Mouse (Mus musculus) c-Kit-positive CD71-positive TER-119-negative erythroid progenitor cells, embryonic 14.5 days (primary cell): ENCODE data around the gene Klhl30.

ENCODE experiments used
- DNase-seq: peaks from one replicate; pipeline ENCODE4 v3.0.0-alpha.2; 2013; ENCODE audit warnings: low read depth

Klhl30 gene

GRCm38 (mm10) chr1:91364822-91365644 is 14.2 kb downstream of the Klhl30 start:
- no peak for DNase-seq

DNA sequence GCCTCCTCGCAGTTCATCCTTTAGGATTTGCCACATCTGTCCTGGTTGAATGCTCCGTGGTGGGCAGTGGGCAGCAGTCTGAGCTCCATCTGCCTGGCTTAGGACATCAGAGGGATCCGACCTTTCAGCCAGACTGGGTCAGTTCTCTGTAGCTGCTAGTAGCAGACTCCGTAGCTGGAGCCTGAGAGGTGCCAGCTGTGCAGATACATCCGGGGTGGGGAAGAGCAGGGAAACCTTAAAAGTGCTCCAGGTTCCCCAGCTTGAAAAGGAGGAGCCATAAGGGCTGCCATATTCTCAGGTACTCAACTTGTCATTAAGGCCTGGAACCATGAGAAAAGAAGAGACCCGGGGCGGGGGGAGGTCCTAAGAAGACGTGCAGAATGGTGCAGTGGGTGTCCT is 15.0 kb downstream of the Klhl30 start:
- no peak for DNase-seq

GRCm38 (mm10) chr1:91366215-91367108 is 15.6 kb downstream of the Klhl30 start, which contains the start of gene Erfe:
Gene Erfe, plus strand, starts transcription at chr1:91366430.
- peak; percentile 69 for DNase-seq

- no peak for DNase-seq
Observed at GRCm38 (mm10) chr1:91367295-91367694, 16.5 kb downstream of the Klhl30 start.

DNA sequence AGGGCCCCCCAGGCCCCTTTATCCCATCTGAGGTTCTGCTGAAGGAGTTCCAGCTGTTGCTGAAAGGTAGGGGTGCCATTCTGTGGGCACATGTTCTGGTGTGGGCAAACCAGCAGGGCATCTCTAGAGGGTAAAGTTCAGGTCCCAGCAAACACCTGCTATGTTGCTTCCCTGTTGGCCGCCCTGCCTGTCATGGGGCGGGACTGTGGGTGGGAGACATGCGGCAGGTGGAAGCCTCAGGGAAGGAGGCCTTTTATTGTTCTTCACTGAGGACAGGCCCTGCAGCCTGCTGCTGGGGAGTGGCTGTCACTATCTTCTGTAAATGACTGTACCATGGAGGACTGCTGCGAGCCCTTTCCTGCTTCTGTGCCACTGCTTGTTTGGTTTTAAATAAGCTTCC is 18.6 kb downstream of the Klhl30 start:
- DNase-seq: no peak

- no peak for DNase-seq
Observed at GRCm38 (mm10) chr1:91370055-91370454, 19.2 kb downstream of the Klhl30 start.

DNA sequence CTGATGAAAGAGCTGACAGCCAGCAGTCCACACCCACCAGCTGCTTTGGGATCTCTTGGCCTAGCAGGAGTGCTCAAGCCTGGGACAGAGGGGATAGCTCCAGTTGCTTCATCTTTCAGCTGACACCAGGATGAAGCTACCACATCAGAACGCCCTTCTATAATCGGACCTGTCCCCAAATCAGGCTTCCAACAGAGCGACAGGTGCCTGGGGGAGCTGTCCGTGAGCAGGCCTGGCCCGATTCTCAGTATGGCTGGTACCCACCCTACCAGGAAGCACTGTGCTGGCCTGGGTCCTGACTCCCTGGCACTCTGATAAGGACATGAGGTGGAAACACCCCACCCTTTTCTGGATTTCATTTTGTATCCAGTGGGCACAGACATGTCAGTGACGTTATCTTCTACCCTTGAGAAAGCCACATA is 22.6 kb downstream of the Klhl30 start:
- peak; percentile 86 for DNase-seq

- peak; percentile 76 for DNase-seq
Observed at GRCm38 (mm10) chr1:91380453-91381090, 29.8 kb downstream of the Klhl30 start.

- DNase-seq: no peak
Observed at GRCm38 (mm10) chr1:91381091-91381471, 30.3 kb downstream of the Klhl30 start.

DNA sequence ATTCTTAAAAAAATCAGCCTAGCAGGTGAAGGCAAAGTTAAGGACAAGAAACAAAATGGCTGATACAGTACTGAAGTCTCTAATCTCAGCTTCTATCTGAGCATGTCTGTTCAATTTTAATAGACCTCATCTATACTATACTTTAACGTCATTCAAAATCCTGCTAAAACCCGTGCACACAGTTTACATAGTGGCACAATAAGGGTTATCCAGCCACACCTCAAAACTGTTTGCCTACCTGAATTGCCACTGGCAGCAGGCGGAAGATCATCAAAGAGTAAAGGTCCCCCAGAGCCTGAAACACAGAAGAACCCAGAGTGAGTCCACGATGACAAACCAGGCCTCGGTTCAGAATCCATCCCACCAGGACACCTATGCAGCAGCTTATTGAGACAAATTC is 39.6 kb downstream of the Klhl30 start:
- DNase-seq: no peak

DNA sequence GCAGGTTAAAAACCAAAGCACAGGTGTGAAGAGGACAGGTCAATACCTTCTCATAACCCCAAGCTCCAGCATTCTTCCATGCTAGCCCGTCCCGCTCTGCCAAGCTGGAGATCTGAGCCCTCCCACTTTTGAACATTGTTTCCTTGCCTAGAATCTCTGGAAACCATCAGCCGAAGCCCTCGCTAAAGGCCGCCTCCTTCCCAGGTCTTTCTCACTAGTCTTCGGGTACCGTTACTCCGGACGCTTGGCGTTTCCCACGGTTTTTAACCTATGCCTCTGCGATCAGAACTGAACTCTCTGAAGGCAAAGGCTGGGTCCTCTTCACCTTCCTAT is 47.1 kb downstream of the Klhl30 start:
- DNase-seq: no peak

DNA sequence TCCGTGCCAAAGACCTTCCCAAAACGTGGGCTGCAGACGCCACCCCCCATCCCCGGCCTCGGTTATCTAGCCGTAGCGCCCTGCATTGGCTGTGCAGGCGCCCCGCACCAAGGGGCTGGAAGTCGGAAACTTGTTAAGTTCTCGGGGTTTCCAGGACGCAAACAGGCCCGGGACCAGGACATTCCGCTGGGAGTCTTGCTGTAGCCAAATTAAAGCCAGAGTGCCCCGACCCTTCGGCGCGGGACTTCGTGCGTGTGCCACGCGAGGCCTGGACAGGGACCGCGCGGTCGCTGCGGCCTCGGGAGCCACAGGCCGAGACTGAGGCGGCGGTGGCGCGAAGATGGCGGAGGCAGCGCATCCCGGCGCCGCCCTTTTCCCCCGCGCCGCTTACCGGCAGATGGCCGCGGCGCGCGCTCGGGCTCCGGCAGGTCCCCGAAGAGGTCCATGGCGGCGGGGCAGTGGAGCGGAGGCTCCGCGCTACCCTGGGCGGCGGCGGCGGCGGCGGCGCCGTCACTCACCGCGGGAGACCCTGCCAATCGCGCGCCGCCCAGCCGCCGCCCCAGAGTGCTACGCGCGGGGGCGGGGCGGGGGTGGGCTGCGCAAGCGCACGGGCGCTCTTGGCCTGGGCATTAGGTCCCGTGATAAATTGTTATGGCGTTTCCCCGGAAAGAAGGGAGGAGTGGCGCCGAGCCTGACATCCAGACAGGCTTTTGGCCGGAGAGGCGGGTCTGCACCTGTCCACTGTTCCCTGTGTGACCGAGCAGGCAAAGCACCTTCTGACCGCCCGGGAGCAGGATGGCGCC is 47.6 kb downstream of the Klhl30 start, which contains the start of gene Ilkap:
Ilkap (minus strand) TSS at position 556 of the 803 bp plus-strand sequence.
- peak; percentile 76 for DNase-seq

DNA sequence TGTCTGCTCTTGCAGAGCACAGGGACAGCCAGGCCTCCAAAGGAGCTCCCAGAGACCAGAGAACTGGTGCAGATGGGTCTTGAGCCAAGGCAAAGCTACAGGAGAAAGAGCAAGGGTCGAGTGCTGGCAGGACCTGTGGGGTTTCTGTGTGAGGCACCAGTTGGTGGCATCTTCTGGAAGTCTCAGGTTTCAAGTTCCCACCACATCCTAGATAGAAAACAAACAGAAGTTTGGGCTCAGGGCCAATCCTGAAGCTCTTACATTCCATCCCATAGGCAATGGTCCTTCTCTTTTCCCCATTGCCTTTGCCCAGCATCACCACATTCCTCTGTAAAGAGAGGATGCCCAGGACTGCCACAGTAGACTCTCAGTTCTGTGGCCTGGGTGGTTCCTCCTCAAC is 54.2 kb downstream of the Klhl30 start:
- no peak for DNase-seq

DNA sequence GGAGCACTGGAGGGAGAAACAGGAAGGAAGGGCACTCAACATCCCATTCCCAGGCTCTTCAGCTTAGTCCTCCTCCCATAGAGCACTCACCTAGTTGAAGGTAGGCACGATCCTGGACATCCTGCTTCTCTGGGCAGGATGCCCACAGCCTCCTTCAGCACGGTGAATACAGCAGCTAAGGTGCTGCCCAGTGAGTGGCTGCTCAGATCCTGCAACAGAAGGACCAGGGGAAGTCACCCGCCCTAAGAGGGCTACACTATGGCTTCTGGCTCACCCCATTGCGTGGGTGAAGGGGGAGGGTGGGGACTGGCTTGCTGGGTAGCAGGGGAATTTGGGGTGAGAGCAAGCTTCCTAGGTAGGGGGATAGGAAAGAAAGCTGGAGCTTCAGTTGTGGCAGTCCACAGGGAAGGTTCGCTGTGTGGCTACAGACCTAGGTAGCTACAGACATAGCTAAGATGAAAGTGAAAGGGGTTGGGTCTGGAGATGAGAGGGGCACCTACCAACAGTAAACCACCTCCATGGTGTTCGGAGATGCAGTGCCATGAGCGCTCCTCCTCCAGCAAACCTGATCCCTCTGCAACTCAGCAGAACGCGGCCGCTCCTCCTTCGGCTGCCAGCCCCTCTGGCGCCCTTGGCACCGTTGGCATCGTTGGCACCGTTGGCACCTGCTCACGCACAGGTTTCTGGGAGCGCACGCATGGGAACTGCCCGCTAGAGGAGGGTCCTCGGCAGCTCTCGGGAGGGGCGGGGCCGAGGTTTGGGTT is 54.8 kb downstream of the Klhl30 start:
- no peak for DNase-seq

GRCm38 (mm10) chr1:91407819-91408218 is 57.0 kb downstream of the Klhl30 start:
- no peak for DNase-seq

GRCm38 (mm10) chr1:91411631-91412285 is 60.9 kb downstream of the Klhl30 start:
- DNase-seq: no peak
